Mouse (Mus musculus) embryonic fibroblast, embryonic 13.5 days (primary cell): ENCODE measurements around the gene Acad12.

Experiments used
- CTCF ChIP-seq: IDR thresholded peaks from 2 replicates; pipeline ENCODE4 v1.5.1; 2011; ENCODE audit warnings: mild to moderate bottlenecking, control low read depth, low read length, moderate library complexity, borderline replicate concordance; ENCODE audit not compliant: insufficient read depth
- POLR2A ChIP-seq: IDR thresholded peaks from 2 replicates; pipeline ENCODE4 v1.6.1; 2011; ENCODE audit warnings: low read depth, mild to moderate bottlenecking, control low read depth, low read length, moderate library complexity

- TF ChIP-seq CTCF (no peak), POLR2A (no peak)
These were observed 25.8 kb downstream of the Acad12 start for GRCm38 (mm10) chr5:121592816-121593407.
